15 mouse cellular contexts compared by ENCODE assay signal in the genomic region with DNA sequence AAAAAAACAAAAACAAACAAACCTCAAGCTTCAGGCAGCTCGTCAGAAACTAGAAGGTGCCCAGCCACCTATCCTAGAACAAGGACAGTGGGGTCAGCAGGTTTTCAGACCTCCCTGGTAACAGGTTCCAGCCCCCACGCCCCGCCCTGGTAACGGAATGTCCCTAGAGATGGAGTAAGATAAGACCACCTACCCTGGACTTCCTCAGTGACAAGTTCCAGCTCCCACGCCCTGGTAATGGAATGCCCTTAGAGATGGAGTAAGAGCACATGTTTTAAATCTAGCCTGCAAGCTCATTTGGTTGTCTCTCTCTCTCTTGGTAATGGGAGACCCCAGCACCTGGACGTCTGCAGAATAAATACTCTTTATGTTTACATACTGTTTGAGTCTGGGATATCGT. TPM values are rescaled to one million over a fixed set of nuclear protein-coding genes. Genes with fewer than 3 reads are reported as not detected.
DNase-seq lines count a peak whose midpoint lies in the region; ATAC-seq and TF ChIP-seq lines count a peak whose summit lies in the region.
"Had no signal": no experiment of that assay in that cellular context is flagged by ENCODE, and none has a peak within 500 bp of the region (broad histone marks: within the 10 kb centered on the region; RNA-seq: fewer than 3 reads in every experiment).

No protein-coding gene starts in this region.

- no peaks in the 10 kb centered on the region for H3K27me3 ChIP-seq in kidney, embryonic 15.5 days
- H3K27me3 ChIP-seq in ES-Bruce4 (ENCODE audit: control insufficient read depth, insufficient read depth, low read length, poor library complexity, severe bottlenecking), result no peaks in the 10 kb centered on the region
- no peaks in the 10 kb centered on the region for H3K27me3 ChIP-seq in embryonic facial prominence, embryonic 14.5 days (replicated peaks; ENCODE audit: control insufficient read depth, insufficient read depth, low read length)
- H3K27me3 ChIP-seq: intestine, embryonic 15.5 days; limb, embryonic 13.5 days had no signal

- ATAC-seq in kidney, embryonic 15.5 days (replicated peaks; ENCODE audit: low FRiP score), result peak; percentile 60; the same call in 1 of the 2 replicates
- no peak for ATAC-seq in embryonic facial prominence, embryonic 14.5 days (ENCODE audit: low read depth)
- no peak for ATAC-seq in megakaryocyte, adult 5-6 weeks (ENCODE audit: poor library complexity, severe bottlenecking)
- ATAC-seq: CD4-positive, CD25-positive, alpha-beta regulatory T cell, adult 4 months; intestine, embryonic 15.5 days had no signal

- no peaks in the 10 kb centered on the region for H3K36me3 ChIP-seq in kidney, embryonic 15.5 days
- H3K36me3 ChIP-seq in ES-Bruce4 (ENCODE audit: control insufficient read depth, insufficient read depth, low read length, poor library complexity, severe bottlenecking), result no peaks in the 10 kb centered on the region
- no peaks in the 10 kb centered on the region for H3K36me3 ChIP-seq in embryonic facial prominence, embryonic 14.5 days (ENCODE audit: control insufficient read depth, insufficient read depth, low read length)
- H3K36me3 ChIP-seq: intestine, embryonic 15.5 days; limb, embryonic 13.5 days had no signal

- TF ChIP-seq EP300 in ES-Bruce4 (IDR thresholded peaks at IDR 0.05; ENCODE audit: insufficient read depth, low read depth, low read length), result no peak

- no peak overlapping the region for H3K9ac ChIP-seq in kidney, embryonic 15.5 days
- H3K9ac ChIP-seq in ES-Bruce4 (ENCODE audit: low read depth, poor library complexity, severe bottlenecking), result no peak overlapping the region
- no peak overlapping the region for H3K9ac ChIP-seq in embryonic facial prominence, embryonic 14.5 days (ENCODE audit: low read depth, low read length)
- H3K9ac ChIP-seq: intestine, embryonic 15.5 days; limb, embryonic 13.5 days had no signal

- peaks cover 16% of the 10 kb centered on the region; the same call in 1 of the 2 replicates for H3K4me1 ChIP-seq in kidney, embryonic 15.5 days
- H3K4me1 ChIP-seq in ES-Bruce4 (ENCODE audit: control insufficient read depth, insufficient read depth, low read length), result no peaks in the 10 kb centered on the region
- no peaks in the 10 kb centered on the region for H3K4me1 ChIP-seq in cortical plate, adult 2 months (ENCODE audit: control insufficient read depth, insufficient read depth, low read length)
- H3K4me1 ChIP-seq in embryonic facial prominence, embryonic 14.5 days (ENCODE audit: control insufficient read depth, insufficient read depth, low read length), result peaks cover 16% of the 10 kb centered on the region
- H3K4me1 ChIP-seq: intestine, embryonic 15.5 days had no signal

- TF ChIP-seq POLR2A in ES-Bruce4 (IDR thresholded peaks at IDR 0.05; ENCODE audit: insufficient read depth, low read length), result no peak
- TF ChIP-seq POLR2A in cortical plate, adult 2 months (IDR thresholded peaks at IDR 0.05; ENCODE audit: extremely low read depth, insufficient read depth, low read length), result no peak

- no peaks in the 10 kb centered on the region for H3K9me3 ChIP-seq in kidney, embryonic 15.5 days (replicated peaks)
- H3K9me3 ChIP-seq in ES-Bruce4 (replicated peaks; ENCODE audit: control insufficient read depth, insufficient read depth, low read length, poor library complexity, severe bottlenecking), result no peaks in the 10 kb centered on the region
- no peaks in the 10 kb centered on the region for H3K9me3 ChIP-seq in embryonic facial prominence, embryonic 14.5 days (ENCODE audit: control insufficient read depth, low read length)
- H3K9me3 ChIP-seq: intestine, embryonic 15.5 days; limb, embryonic 13.5 days had no signal

- peak overlapping the region; percentile 41; the same call in 1 of the 2 replicates for H3K27ac ChIP-seq in kidney, embryonic 15.5 days
- H3K27ac ChIP-seq in ES-Bruce4 (ENCODE audit: insufficient read depth, low read length), result peak overlapping the region; percentile 96
- H3K27ac ChIP-seq in cortical plate, adult 2 months (ENCODE audit: insufficient read depth, low read length), result peak overlapping the region; percentile 58; the same call in 1 of the 2 replicates
- H3K27ac ChIP-seq in embryonic facial prominence, embryonic 14.5 days (replicated peaks; ENCODE audit: low read depth, low read length), result no peak overlapping the region
- H3K27ac ChIP-seq: intestine, embryonic 15.5 days; limb, embryonic 13.5 days had no signal

- H3K4me2 ChIP-seq in kidney, embryonic 15.5 days, result no peak overlapping the region
- H3K4me2 ChIP-seq in embryonic facial prominence, embryonic 14.5 days (ENCODE audit: low read depth, low read length), result no peak overlapping the region
- H3K4me2 ChIP-seq: intestine, embryonic 15.5 days; limb, embryonic 13.5 days had no signal

- H3K4me3 ChIP-seq in kidney, embryonic 15.5 days (replicated peaks), result no peak overlapping the region
- H3K4me3 ChIP-seq in ES-Bruce4 (ENCODE audit: low read depth, low read length), result no peak overlapping the region
- no peak overlapping the region for H3K4me3 ChIP-seq in cortical plate, adult 2 months (ENCODE audit: insufficient read depth, low read length)
- H3K4me3 ChIP-seq in embryonic facial prominence, embryonic 14.5 days (ENCODE audit: low read depth, low read length), result no peak overlapping the region
- H3K4me3 ChIP-seq: intestine, embryonic 15.5 days; limb, embryonic 13.5 days had no signal

- TF ChIP-seq CTCF in ES-Bruce4 (IDR thresholded peaks at IDR 0.05; ENCODE audit: low read depth, low read length), result no peak
- no peak for TF ChIP-seq CTCF in cortical plate, adult 2 months (IDR thresholded peaks at IDR 0.05; ENCODE audit: extremely low read depth, insufficient read depth, low read length)

- DNase-seq in kidney, postnatal 10 days, result no peak
- DNase-seq in embryonic facial prominence, embryonic 14.5 days (ENCODE audit: low spot score), result peak; percentile 29
- no peak for DNase-seq in left cerebral cortex, adult 9 months (ENCODE audit: low spot score in 2 of 2)
- DNase-seq: cerebellum, postnatal 25 days; gastrocnemius, postnatal 25 days; lung, postnatal 36 days; midbrain, embryonic 14.5 days; right cerebral cortex, postnatal 25 days had no signal

- 33% methylated on average over 7 of the region's 7 CpGs for WGBS in kidney, embryonic 15.5 days
- WGBS in embryonic facial prominence, embryonic 14.5 days, result 39% methylated on average over 7 of the region's 7 CpGs

RNA-seq across cellular contexts. Expression of a gene that starts 46.7 kb away (rescaled TPM):
- polyA plus RNA-seq in kidney, embryonic 15.5 days (2015; fragmentation: Nextera tagmentation; extraction: Ambion mirVana), result 85.2 and 86.1 TPM in 2 replicates
- 159 and 161 TPM in 2 replicates for polyA plus RNA-seq in ES-Bruce4 (2011; ENCODE audit: insufficient read depth, insufficient read length, low read depth, missing spikeins)
- 32.3 and 35.6 TPM in 2 replicates for polyA plus RNA-seq in cortical plate, adult 2 months (2012; rRNA removed)
- 69.2 and 73.3 TPM in 2 replicates for polyA plus RNA-seq in embryonic facial prominence, embryonic 14.5 days (2014; fragmentation: Nextera tagmentation; extraction: Ambion mirVana)
- 50.0 and 52.5 TPM in 2 replicates for total RNA-seq in megakaryocyte, adult 5-6 weeks (2015)
- total RNA-seq in megakaryocyte, adult 5-6 weeks (2017), result 36.1 and 42.4 TPM in 2 replicates

RNA-seq across cellular contexts. Expression of a gene that starts 48.3 kb away (rescaled TPM):
- 1.8 and 2.2 TPM in 2 replicates for polyA plus RNA-seq in kidney, embryonic 15.5 days (2015; fragmentation: Nextera tagmentation; extraction: Ambion mirVana)
- 2.1 and 5.0 TPM in 2 replicates for polyA plus RNA-seq in ES-Bruce4 (2011; ENCODE audit: insufficient read depth, insufficient read length, low read depth, missing spikeins)
- 0.15 and 0.25 TPM in 2 replicates for polyA plus RNA-seq in cortical plate, adult 2 months (2012; rRNA removed)
- 3.8 and 5.4 TPM in 2 replicates for polyA plus RNA-seq in embryonic facial prominence, embryonic 14.5 days (2014; fragmentation: Nextera tagmentation; extraction: Ambion mirVana)
- total RNA-seq in megakaryocyte, adult 5-6 weeks (2015), result 41.9 and 44.6 TPM in 2 replicates
- total RNA-seq in megakaryocyte, adult 5-6 weeks (2017), result 36.0 and 46.8 TPM in 2 replicates
